Mouse (Mus musculus): ENCODE data around the gene Vmn1r217.
"Not testable (repeated sequence)": the region's sequence is repeated elsewhere in the genome, so short reads cannot be mapped to it uniquely, and the experiment has no call there.

The Vmn1r217 gene

GRCm38 (mm10) chr13:23118126-23118525 lies at the start of gene Vmn1r217:
Gene Vmn1r217 (minus strand): TSS chr13:23118226.
- in situ Hi-C loops (cut with MboI), result not testable (repeated sequence)

GRCm38 (mm10) chr13:23166471-23166870 lies 48.4 kb upstream of the Vmn1r217 start:
- in situ Hi-C loops (cut with MboI), result not testable (repeated sequence)

GRCm38 (mm10) chr13:23159012-23159411 lies 41.0 kb upstream of the Vmn1r217 start, which contains the start of gene Vmn1r219:
Gene Vmn1r219 (plus strand): TSS chr13:23159312.
- in situ Hi-C loops (cut with MboI), result no loop called here

- in situ Hi-C loops (cut with MboI), result no loop called here
Observed at GRCm38 (mm10) chr13:23157848-23158247, 39.8 kb upstream of the Vmn1r217 start.

GRCm38 (mm10) chr13:23138880-23139279 lies 20.9 kb upstream of the Vmn1r217 start:
- in situ Hi-C loops (cut with MboI), result no loop called here

- in situ Hi-C loops (cut with MboI), result no loop called here
Observed at GRCm38 (mm10) chr13:23133501-23133900, 15.5 kb upstream of the Vmn1r217 start.

GRCm38 (mm10) chr13:23133099-23133498 lies 15.1 kb upstream of the Vmn1r217 start, which contains the start of gene Vmn1r218:
Gene Vmn1r218 (plus strand): TSS chr13:23133155.
- in situ Hi-C loops (cut with MboI), result no loop called here

GRCm38 (mm10) chr13:23120611-23121010 lies 2.6 kb upstream of the Vmn1r217 start:
- in situ Hi-C loops (cut with MboI), result no loop called here

- in situ Hi-C loops (cut with MboI), result no loop called here
Observed at GRCm38 (mm10) chr13:23094386-23094785, 23.6 kb downstream of the Vmn1r217 start.

- in situ Hi-C loops (cut with MboI), result no loop called here
Observed at GRCm38 (mm10) chr13:23069312-23069711, 48.7 kb downstream of the Vmn1r217 start.

GRCm38 (mm10) chr13:23067725-23068124 lies 50.3 kb downstream of the Vmn1r217 start, which contains the start of gene Vmn1r215:
Gene Vmn1r215 (plus strand): TSS chr13:23068025.
- in situ Hi-C loops (cut with MboI), result no loop called here

- in situ Hi-C loops (cut with MboI), result no loop called here
Observed at GRCm38 (mm10) chr13:23057778-23058177, 60.2 kb downstream of the Vmn1r217 start.
